In genomic region chr5:99402297-99402696, GRCm38 (mm10) we compare ENCODE assay signal across 14 mouse cellular contexts.
DNase-seq lines count a peak whose midpoint lies in the region; ATAC-seq lines count a peak whose summit lies in the region.
"Had no signal": no experiment of that assay in that cellular context is flagged by ENCODE, and none has a peak within 500 bp of the region (broad histone marks: within the 10 kb centered on the region; RNA-seq: fewer than 3 reads in every experiment).

No protein-coding gene starts in this region.

- peak; percentile 54; the same call in 1 of the 2 replicates for ATAC-seq in heart, embryonic 15.5 days (replicated peaks; ENCODE audit: insufficient number of reproducible peaks, insufficient read depth, low FRiP score, low read depth)
- peak; percentile 43; the same call in 1 of the 2 replicates for ATAC-seq in embryonic facial prominence, embryonic 15.5 days (ENCODE audit: insufficient number of reproducible peaks, low FRiP score, low TSS enrichment, low read depth)
- peak; percentile 43; the same call in 1 of the 2 replicates for ATAC-seq in hindbrain, embryonic 15.5 days (ENCODE audit: low FRiP score, low read depth)
- ATAC-seq in neural tube, embryonic 13.5 days (ENCODE audit: low read depth): peak; percentile 45
- ATAC-seq: CD4-positive, CD25-positive, alpha-beta regulatory T cell, adult 4 months; Patski had no signal

- no peak overlapping the region for H3K9ac ChIP-seq in heart, embryonic 15.5 days
- no peak overlapping the region for H3K9ac ChIP-seq in embryonic facial prominence, embryonic 15.5 days
- H3K9ac ChIP-seq in hindbrain, embryonic 15.5 days: no peak overlapping the region
- 0 out of 2 replicates have a peak overlapping the region, but pooled peaks have one; percentile 22 for H3K9ac ChIP-seq in neural tube, embryonic 13.5 days

- H3K36me3 ChIP-seq in heart, embryonic 15.5 days: no peaks in the 10 kb centered on the region
- H3K36me3 ChIP-seq in embryonic facial prominence, embryonic 15.5 days: no peaks in the 10 kb centered on the region
- H3K36me3 ChIP-seq in hindbrain, embryonic 15.5 days: no peaks in the 10 kb centered on the region
- H3K36me3 ChIP-seq in neural tube, embryonic 13.5 days: no peaks in the 10 kb centered on the region

- no peak overlapping the region for H3K4me3 ChIP-seq in heart, embryonic 15.5 days
- H3K4me3 ChIP-seq in embryonic facial prominence, embryonic 15.5 days (replicated peaks): no peak overlapping the region
- no peak overlapping the region for H3K4me3 ChIP-seq in hindbrain, embryonic 15.5 days
- no peak overlapping the region for H3K4me3 ChIP-seq in neural tube, embryonic 13.5 days
- H3K4me3 ChIP-seq: left cerebral cortex, adult 2 months had no signal

- H3K4me1 ChIP-seq in heart, embryonic 15.5 days (replicated peaks): peaks cover 31% of the 10 kb centered on the region
- peaks cover 7% of the 10 kb centered on the region; the same call in 1 of the 2 replicates for H3K4me1 ChIP-seq in embryonic facial prominence, embryonic 15.5 days
- H3K4me1 ChIP-seq in hindbrain, embryonic 15.5 days (replicated peaks): peaks cover 31% of the 10 kb centered on the region
- H3K4me1 ChIP-seq in neural tube, embryonic 13.5 days (replicated peaks): peaks cover 69% of the 10 kb centered on the region

- WGBS in heart, embryonic 15.5 days: 21% methylated on average over 7 of the region's 7 CpGs
- 23% methylated on average over 7 of the region's 7 CpGs for WGBS in embryonic facial prominence, embryonic 15.5 days
- WGBS in hindbrain, embryonic 15.5 days: 20% methylated on average over 7 of the region's 7 CpGs
- WGBS in neural tube, embryonic 13.5 days: 21% methylated on average over 7 of the region's 7 CpGs

- peak overlapping the region; percentile 20 for H3K4me2 ChIP-seq in heart, embryonic 15.5 days
- H3K4me2 ChIP-seq in embryonic facial prominence, embryonic 15.5 days (replicated peaks): no peak overlapping the region
- no peak overlapping the region for H3K4me2 ChIP-seq in hindbrain, embryonic 15.5 days
- no peak overlapping the region for H3K4me2 ChIP-seq in neural tube, embryonic 13.5 days
- H3K4me2 ChIP-seq: liver, embryonic 11.5 days had no signal

- intact Hi-C loops in heart, postnatal 14 days (cut with DNase I): no loop called here

- H3K27ac ChIP-seq in heart, embryonic 15.5 days: peak overlapping the region; percentile 59; the same call in 1 of the 2 replicates
- no peak overlapping the region for H3K27ac ChIP-seq in embryonic facial prominence, embryonic 15.5 days (replicated peaks)
- H3K27ac ChIP-seq in hindbrain, embryonic 15.5 days (replicated peaks): 0 out of 2 replicates have a peak overlapping the region, but pooled peaks have one; percentile 49
- peak overlapping the region; percentile 75 for H3K27ac ChIP-seq in neural tube, embryonic 13.5 days (replicated peaks)
- H3K27ac ChIP-seq: left cerebral cortex, adult 2 months had no signal

- H3K9me3 ChIP-seq in heart, embryonic 15.5 days (replicated peaks): no peaks in the 10 kb centered on the region
- H3K9me3 ChIP-seq in embryonic facial prominence, embryonic 15.5 days (replicated peaks): no peaks in the 10 kb centered on the region
- no peaks in the 10 kb centered on the region for H3K9me3 ChIP-seq in hindbrain, embryonic 15.5 days
- H3K9me3 ChIP-seq in neural tube, embryonic 13.5 days: no peaks in the 10 kb centered on the region

- DNase-seq in heart, postnatal 14 days: no peak
- DNase-seq in ovary, adult 18-20 months (ENCODE audit: low spot score): no peak
- no peak for DNase-seq in cerebellum, adult 18-20 months
- DNase-seq: adrenal gland, adult 8-10 months; kidney, postnatal 4 days; thymus, adult 18-20 months had no signal

- no peaks in the 10 kb centered on the region for H3K27me3 ChIP-seq in heart, embryonic 15.5 days
- H3K27me3 ChIP-seq in embryonic facial prominence, embryonic 15.5 days: no peaks in the 10 kb centered on the region
- H3K27me3 ChIP-seq in hindbrain, embryonic 15.5 days: no peaks in the 10 kb centered on the region
- no peaks in the 10 kb centered on the region for H3K27me3 ChIP-seq in neural tube, embryonic 13.5 days
